Mouse (Mus musculus) limb, embryonic 14.5 days (tissue): ENCODE measurements around the gene Kcnmb2. TPM values are rescaled to one million over a fixed set of nuclear protein-coding genes. Genes with fewer than 3 reads are reported as not detected.

Source experiments
- ATAC-seq: fragments of 200-750 bp; cut with Nextera tagmentation; 2 replicates; pipeline ENCODE4 v1.8.0; 2017; ENCODE audit warnings: low read depth, moderate number of reproducible peaks, moderate TSS enrichment; ENCODE audit not compliant: low FRiP score
- DNase-seq: peaks from one replicate; pipeline ENCODE4 v3.0.0-alpha.2; 2015; ENCODE audit warnings: low spot score
- H3K27ac ChIP-seq: fragments of 300-500 bp; sonication (generic); replicated peaks from 2 replicates; pipeline ENCODE4 v1.5.1; 2014; ENCODE audit warnings: low read depth, mild to moderate bottlenecking, low read length, moderate library complexity, mixed read lengths
- H3K27me3 ChIP-seq: fragments of 300-500 bp; sonication (generic); 2 replicates; pipeline ENCODE4 v1.6.1; 2014; ENCODE audit warnings: low read length, mixed read lengths; ENCODE audit not compliant: control insufficient read depth, insufficient read depth
- H3K36me3 ChIP-seq: fragments of 300-500 bp; sonication (generic); 2 replicates; pipeline ENCODE4 v1.6.1; 2014; ENCODE audit warnings: mild to moderate bottlenecking, low read length, moderate library complexity, mixed read lengths; ENCODE audit not compliant: control insufficient read depth, insufficient read depth
- H3K4me1 ChIP-seq: fragments of 300-500 bp; sonication (generic); 2 replicates; pipeline ENCODE4 v1.6.1; 2014; ENCODE audit warnings: antibody characterized with exemption, low read length, mixed read lengths; ENCODE audit not compliant: control insufficient read depth, insufficient read depth
- H3K4me2 ChIP-seq: fragments of 300-500 bp; sonication (generic); replicated peaks from 2 replicates; pipeline ENCODE4 v1.6.1; 2014; ENCODE audit warnings: low read depth, mild to moderate bottlenecking, low read length, moderate library complexity; ENCODE audit not compliant: severe bottlenecking
- H3K4me3 ChIP-seq: fragments of 300-500 bp; sonication (generic); replicated peaks from 2 replicates; pipeline ENCODE4 v1.5.1; 2014; ENCODE audit warnings: low read length
- H3K9ac ChIP-seq: fragments of 300-500 bp; sonication (generic); 2 replicates; pipeline ENCODE4 v1.6.1; 2014; ENCODE audit warnings: mild to moderate bottlenecking, low read depth, low read length, moderate library complexity; ENCODE audit not compliant: severe bottlenecking
- H3K9me3 ChIP-seq: fragments of 300-500 bp; sonication (generic); 2 replicates; pipeline ENCODE4 v1.6.1; 2016; ENCODE audit warnings: low read length; ENCODE audit not compliant: control insufficient read depth
- POLR2A ChIP-seq: fragments of 200-500 bp; IDR thresholded peaks from 2 replicates; pipeline ENCODE4 v1.8.0; 2012; ENCODE audit warnings: inconsistent platforms, mild to moderate bottlenecking, moderate library complexity, borderline replicate concordance; ENCODE audit not compliant: insufficient read depth, insufficient read length; ENCODE audit errors: extremely low read depth
- WGBS: fragments of 180-500 bp; shearing (Covaris S2); extraction: QIAGEN DNeasy Blood & Tissue Kit; methylation state at CpG from one replicate; pipeline ENCODE4 v1.1.7; 2014; 5-methylcytosine and 5-hydroxymethylcytosine counted together
- polyA plus RNA-seq, 2 experiments: library from polyadenylated mRNA; depleted of rRNA in 1 of 2; stranded (reverse) in 1 of 2; unstranded in 1 of 2; fragments of >200 nt; fragmentation: Nextera tagmentation in 1 of 2; extraction: Ambion mirVana in 1 of 2; gene quantifications; 2 replicates each; pipeline versions ENCODE4 v1.2.1 to v1.2.3; 2012 to 2014

Kcnmb2 gene
- polyA plus RNA-seq, 2 experiments: 0.13 to 0.69 TPM

- 96% methylated on average over 3 of the region's 3 CpGs for WGBS
- H3K27me3 ChIP-seq: no peaks in the 10 kb centered on the region
- no peak overlapping the region for H3K4me2 ChIP-seq
- no peak overlapping the region for H3K27ac ChIP-seq
- H3K9me3 ChIP-seq: no peaks in the 10 kb centered on the region
- ATAC-seq (no peak), DNase-seq (no peak)
- H3K4me3 ChIP-seq: no peak overlapping the region
- no peak overlapping the region for H3K9ac ChIP-seq
- TF ChIP-seq POLR2A: no peak
- no peaks in the 10 kb centered on the region for H3K4me1 ChIP-seq
- H3K36me3 ChIP-seq: no peaks in the 10 kb centered on the region
Observed at GRCm38 (mm10) chr3:31963076-31963475, 60.8 kb downstream of the Kcnmb2 start.

GRCm38 (mm10) chr3:31979661-31980060 lies 77.4 kb downstream of the Kcnmb2 start:
- no peak for ATAC-seq

DNA sequence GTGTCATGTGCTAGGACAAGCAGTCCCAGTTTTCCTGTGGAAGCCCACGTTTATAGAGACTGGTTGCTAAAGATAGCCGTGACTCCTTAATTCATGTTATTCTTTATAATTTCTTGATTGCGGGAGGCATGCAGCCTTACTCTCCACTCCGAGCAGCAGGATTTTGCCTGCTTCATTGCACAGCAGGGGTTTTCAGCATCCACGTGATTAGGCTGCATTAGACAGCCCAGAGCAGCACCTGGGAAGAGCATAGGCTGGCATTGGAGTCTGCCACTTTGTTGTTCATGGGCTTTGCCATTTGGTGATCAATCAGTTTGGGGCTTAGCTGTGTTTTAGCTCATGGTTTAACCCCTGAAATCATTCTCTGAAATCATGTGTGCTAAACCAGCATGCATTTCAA lies 80.1 kb downstream of the Kcnmb2 start:
- Histone ChIP-seq H3K9ac (no peak overlapping the region), H3K9me3 (no peaks in the 10 kb centered on the region), H3K27ac (no peak overlapping the region), H3K4me2 (no peak overlapping the region), H3K27me3 (no peaks in the 10 kb centered on the region), H3K4me1 (no peaks in the 10 kb centered on the region), H3K4me3 (no peak overlapping the region), H3K36me3 (no peaks in the 10 kb centered on the region)
- DNase-seq (no peak), ATAC-seq (no peak)
- no peak for TF ChIP-seq POLR2A
- WGBS: 43% methylated on average over 5 of the region's 5 CpGs

More at GRCm38 (mm10) chr3:31979661-31980060, 77.4 kb downstream of the Kcnmb2 start:
- 20% methylated on average over 3 of the region's 3 CpGs for WGBS
- Histone ChIP-seq H3K27ac (no peak overlapping the region), H3K9me3 (no peaks in the 10 kb centered on the region), H3K36me3 (no peaks in the 10 kb centered on the region), H3K4me1 (no peaks in the 10 kb centered on the region), H3K27me3 (no peaks in the 10 kb centered on the region), H3K4me2 (no peak overlapping the region), H3K4me3 (no peak overlapping the region), H3K9ac (no peak overlapping the region)
- DNase-seq: no peak
- no peak for TF ChIP-seq POLR2A

DNA sequence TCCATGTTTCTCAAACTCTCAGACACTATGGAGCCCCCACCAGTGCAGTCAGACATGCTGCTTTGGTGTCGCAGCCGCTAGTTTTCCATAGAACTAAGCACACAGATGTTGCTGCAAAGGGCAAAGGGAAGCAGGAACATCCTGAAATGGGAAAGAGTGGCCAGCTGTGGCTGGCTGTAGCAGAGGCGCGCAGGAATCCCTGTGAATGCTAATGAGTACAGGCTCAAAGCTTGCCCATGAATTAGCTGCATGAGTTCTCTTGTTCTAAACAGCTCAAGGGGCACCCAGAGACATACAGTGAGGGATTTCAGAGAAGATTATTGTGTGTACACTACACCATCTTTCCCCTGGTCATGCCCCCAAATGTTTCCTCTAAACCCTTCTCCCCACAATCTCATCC lies 82.8 kb downstream of the Kcnmb2 start:
- no peaks in the 10 kb centered on the region for H3K4me1 ChIP-seq
- DNase-seq (no peak), ATAC-seq (no peak)
- no peak overlapping the region for H3K4me2 ChIP-seq
- no peak for TF ChIP-seq POLR2A
- 85% methylated on average over 4 of the region's 4 CpGs for WGBS
- no peaks in the 10 kb centered on the region for H3K9me3 ChIP-seq
- H3K36me3 ChIP-seq: no peaks in the 10 kb centered on the region
- H3K27ac ChIP-seq: no peak overlapping the region
- no peaks in the 10 kb centered on the region for H3K27me3 ChIP-seq
- no peak overlapping the region for H3K9ac ChIP-seq
- H3K4me3 ChIP-seq: no peak overlapping the region

- ATAC-seq: no peak
- Histone ChIP-seq H3K9ac (no peak overlapping the region), H3K27ac (no peak overlapping the region), H3K4me2 (no peak overlapping the region), H3K36me3 (no peaks in the 10 kb centered on the region), H3K4me1 (no peaks in the 10 kb centered on the region), H3K4me3 (no peak overlapping the region), H3K27me3 (no peaks in the 10 kb centered on the region), H3K9me3 (no peaks in the 10 kb centered on the region)
- TF ChIP-seq POLR2A: no peak
- 67% methylated on average over 5 of the region's 5 CpGs for WGBS
- no peak for DNase-seq
Observed at GRCm38 (mm10) chr3:31991526-31992045, 89.3 kb downstream of the Kcnmb2 start.

GRCm38 (mm10) chr3:32011566-32011965 lies 109.3 kb downstream of the Kcnmb2 start:
- TF ChIP-seq POLR2A: no peak
- 92% methylated on average over 5 of the region's 5 CpGs for WGBS
- H3K9me3 ChIP-seq: no peaks in the 10 kb centered on the region
- no peak overlapping the region for H3K4me3 ChIP-seq
- no peaks in the 10 kb centered on the region for H3K36me3 ChIP-seq
- no peak for DNase-seq
- no peak for ATAC-seq
- no peaks in the 10 kb centered on the region for H3K4me1 ChIP-seq
- no peak overlapping the region for H3K4me2 ChIP-seq
- no peak overlapping the region for H3K9ac ChIP-seq
- no peak overlapping the region for H3K27ac ChIP-seq
- no peaks in the 10 kb centered on the region for H3K27me3 ChIP-seq
